Mouse (Mus musculus) adrenal gland (tissue): ENCODE results near the gene Pdik1l.

Experiments used
- intact Hi-C: fragments of 180-260 bp; cut with DNase I; formaldehyde crosslinking; loops from one replicate; pipeline ENCODE4 v1.15.1; 2025

Pdik1l gene

DNA sequence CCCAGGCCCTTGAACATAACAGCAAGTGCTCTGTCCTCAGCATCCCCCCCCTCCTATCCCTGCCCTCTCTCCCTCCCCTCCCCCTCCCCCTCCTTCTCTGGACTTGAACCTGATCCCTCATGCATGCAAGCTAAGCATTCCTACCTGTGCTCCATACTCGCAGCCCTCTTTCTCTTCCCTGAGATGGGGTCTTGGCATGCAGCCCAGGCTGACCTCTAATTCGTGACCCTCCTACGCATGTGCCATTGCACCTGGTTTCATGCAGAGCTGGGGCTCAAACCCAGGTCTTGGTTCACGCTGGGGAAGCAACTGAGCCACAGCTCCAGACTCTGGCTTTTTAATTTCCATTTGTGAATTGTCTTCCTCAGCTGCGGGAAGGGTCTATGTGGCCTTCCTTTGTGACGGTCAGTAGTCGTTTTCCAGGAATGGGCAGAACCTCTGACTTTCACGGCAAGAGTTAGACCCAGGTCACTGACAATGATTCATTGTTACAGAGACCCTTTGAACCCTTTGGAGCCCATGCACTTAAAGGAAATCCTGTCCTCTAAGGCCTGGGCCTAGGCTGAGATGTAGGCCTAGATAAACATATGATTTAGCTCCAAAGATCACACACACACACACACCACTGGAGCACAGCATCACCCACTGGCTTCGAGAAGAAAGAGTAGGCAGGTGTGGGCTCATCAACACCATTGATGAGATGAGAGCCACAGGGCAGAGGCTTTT is 21.7 kb downstream of the Pdik1l start:
- intact Hi-C loops = loop anchor here (5.0 to 10.0 kb wide), 2 partner anchors 121 to 209 kb away; no protein-coding TSS in a partner anchor

DNA sequence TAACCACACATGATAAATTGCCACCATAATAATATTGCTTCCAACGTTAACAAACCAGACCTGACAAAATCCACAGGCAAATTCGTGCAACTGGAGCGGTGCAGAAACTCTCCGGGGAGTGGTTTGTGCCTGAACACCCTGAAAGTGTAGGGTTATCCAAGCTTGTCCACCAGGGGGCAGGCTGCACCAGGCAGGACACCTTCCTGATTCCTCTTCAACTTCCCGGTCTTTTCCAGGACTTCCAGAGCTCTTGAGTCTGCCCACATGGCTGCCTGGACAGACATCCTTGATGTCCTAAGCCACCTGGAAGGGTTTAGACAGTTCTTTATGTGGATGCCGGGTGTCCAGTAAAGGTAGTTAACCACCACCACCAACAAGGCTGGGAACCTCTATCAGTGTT is 24.5 kb downstream of the Pdik1l start:
- intact Hi-C loops = loop anchor here (10.0 kb wide), 1 partner anchor 212 kb away; no protein-coding TSS in a partner anchor

DNA sequence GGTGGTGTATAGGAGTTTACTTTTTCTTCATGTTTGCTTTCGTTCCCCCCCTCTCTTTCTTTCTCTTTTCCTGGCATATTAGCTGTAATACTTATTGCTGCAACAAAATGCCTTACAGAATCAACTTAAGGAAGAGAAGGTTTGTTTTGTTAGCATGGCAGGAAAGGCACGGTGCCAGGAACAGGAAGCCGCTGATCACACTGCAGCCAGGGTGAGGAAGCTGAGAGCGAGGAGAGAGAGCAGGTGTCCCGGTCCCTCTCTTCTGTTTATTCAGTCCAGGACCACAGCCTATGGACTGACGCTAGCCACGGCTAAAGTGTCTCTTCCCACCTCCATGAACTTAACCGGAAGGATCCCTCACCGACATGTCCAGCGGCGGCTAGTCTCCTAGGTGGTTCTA is 29.3 kb downstream of the Pdik1l start:
- intact Hi-C loops = no loop called here

DNA sequence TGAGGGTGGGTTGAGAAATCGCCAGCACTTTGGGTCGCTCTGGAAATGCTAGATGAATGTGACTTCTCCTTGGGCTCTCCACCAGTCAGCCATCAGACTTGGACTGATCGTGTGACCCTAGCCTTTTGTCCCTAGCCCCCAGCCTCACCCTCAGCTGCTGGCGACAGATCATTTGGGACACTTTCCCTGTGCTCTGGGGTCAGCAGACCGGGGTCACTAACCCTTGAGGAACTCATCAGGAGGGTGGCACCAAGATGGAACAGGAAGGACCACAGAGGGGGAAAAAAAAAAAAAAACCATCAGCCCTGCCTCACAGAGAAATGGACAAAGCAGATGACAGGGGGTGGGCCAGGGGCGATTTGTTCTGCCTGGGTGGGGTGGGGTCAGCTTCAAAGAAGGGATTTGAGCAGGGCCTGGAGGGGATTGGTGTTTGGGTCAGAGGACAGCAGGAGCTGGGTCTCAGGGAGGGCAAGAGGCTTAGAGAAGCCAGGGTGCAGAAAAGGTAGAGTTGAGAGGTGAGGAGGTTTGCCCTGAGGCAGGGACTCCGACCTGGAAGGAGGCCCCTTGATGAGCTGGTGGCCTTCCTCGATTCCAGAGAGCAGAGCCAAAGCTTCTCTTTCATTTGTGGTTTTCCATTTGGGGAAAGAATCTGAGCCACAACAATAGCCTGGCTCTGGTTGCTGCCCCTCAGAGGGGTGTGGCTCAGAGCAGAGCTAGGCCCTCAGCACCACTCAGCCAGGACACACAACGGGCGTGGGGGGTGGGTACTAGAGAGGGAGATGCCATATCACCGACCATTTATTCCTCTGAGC is 30.3 kb downstream of the Pdik1l start:
- intact Hi-C loops = no loop called here

DNA sequence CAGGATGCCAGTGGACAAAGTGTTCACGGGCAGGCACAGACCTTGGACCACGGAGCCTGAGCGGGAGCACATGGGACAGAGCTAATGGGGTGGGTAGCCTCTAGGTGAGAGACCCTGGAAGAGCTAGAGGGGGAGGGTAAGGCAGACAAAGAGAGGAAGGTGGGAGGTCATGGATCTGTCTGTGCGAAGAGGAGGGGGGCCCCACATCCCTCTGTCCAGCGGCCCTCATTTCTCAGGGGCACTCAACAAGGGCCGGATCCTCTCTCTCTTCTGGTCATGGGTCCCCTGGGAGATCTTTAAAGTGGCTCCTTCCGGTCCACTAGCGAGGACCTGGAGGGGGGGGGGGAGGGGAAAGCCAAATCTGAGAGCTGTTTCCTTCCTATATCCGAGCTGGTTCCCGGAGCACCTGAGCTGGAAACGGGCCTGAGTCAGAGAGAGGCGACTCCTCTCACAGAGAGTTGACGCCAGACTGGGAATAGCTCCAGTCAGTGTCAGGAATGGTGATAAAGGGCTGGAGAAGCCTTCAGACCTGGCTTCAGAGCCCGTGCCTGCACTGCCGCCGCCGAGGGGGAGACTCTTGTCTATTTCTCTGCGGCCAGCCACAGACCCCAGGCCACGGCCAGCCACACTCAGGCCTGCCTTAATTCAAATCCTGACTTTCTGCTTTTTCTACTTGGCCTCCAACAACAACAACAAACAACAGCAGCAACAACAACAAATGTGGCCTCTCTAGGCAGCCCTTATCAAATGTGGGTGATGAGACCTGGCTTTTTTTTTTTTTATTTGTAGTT is 31.1 kb downstream of the Pdik1l start:
- intact Hi-C loops = no loop called here

DNA sequence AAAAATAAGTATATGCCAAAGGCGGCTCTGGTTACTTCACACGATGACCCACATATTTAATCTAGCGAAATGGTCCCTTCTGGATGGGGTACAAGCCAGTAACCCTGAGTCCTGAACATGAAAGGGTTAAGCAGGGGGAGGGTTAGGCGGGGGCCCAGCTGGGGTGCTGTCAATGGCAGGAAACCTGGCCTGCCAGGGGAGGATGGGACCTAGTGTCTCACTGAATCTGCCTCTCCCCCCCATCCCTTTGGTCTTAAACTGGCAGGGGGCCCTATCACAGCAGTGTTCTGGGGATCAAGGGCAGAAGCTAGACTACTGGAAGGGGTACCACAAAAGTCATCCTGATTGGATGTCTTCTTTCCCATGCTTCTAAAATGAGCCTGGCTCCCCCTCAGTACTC is 31.8 kb downstream of the Pdik1l start:
- intact Hi-C loops = no loop called here

DNA sequence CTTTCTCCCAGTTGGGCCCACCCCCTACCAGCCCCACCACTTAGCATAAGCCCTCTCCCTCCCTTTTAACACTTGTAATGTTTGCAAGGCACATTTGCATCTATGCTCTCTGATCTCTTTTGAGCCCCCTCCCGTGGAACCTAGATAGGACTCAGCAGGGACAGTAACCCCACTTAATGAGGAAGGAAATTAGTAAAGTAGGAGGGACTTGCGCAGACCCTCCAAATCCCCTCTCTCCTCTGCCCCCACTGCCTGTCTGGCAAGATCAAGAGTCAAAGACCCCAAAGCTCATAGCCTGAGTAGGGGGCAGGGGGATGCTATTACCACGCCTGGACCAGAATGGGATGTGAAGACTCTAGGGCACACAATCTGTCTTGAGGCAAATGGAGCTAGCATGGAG is 32.9 kb downstream of the Pdik1l start:
- intact Hi-C loops = no loop called here

DNA sequence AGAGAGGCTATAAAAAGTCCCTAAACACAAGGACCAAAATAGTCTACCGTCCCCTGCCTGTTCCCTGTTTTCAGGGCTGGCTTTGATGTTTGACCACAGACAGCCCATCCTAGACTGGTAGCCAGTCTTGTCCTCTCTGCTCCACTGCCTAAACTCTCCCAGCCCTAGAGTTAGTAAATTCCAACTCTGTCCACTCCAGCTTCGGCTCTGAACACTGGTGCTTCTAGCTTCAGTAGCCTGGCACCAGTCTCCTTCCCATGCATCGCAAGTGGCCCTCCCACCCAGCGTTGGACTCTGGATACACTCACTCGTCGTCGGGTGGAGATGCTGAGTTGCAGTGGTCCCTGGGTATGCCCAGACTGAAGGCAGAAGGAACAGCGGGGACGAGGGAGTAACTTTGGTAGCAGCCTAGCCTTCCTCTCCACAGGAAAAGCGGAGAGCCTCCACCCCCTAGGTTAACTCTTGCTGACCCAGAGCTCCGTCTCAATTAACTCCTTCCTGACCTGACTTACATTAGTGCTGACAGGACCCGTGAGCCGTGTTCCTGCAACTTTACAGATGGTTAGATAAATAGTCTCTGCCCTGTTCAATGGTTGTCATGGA is 33.9 kb downstream of the Pdik1l start, which contains the start of gene Grrp1:
TSS of gene Grrp1 (minus strand) at position 385 of the 603 bp plus-strand sequence.
- intact Hi-C loops = no loop called here

DNA sequence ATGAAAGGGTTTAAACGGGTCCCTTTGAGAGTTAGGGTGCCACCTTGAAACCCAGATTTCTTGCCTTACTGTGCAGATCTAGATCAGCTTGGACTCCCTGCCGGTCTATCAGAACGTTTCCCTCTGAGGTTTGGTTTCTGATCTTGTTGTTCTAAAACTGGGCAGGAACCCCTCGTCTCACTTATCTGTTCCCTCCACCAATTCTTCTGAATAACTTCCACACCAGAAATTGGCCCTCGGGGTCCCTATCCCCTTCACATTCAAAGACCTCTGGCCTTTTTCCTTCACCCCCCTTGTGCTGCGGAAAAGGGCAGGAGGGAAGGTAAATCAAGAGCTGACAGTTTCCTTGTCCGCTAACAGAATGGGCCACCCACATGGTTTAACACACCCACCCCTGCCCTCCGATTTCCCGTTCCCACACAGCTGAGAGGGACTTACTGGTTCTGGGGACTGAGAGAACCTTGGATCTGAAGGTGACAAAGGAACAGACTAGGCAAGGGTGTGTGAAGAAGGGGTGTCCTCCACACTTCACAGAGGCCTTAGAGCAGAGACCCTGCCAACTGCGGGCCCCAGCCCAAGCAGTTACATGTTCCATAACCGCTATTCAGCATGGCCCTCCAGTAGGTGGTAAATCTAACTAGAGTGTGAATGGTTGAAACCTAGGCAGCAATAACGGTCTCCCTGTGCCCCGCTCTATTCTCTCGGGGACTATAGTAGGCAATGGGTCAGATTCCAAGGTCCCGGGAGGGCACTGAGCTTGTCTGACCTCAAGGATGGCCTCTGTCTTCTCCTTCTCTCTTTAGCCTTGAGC is 34.6 kb downstream of the Pdik1l start:
- intact Hi-C loops = no loop called here

DNA sequence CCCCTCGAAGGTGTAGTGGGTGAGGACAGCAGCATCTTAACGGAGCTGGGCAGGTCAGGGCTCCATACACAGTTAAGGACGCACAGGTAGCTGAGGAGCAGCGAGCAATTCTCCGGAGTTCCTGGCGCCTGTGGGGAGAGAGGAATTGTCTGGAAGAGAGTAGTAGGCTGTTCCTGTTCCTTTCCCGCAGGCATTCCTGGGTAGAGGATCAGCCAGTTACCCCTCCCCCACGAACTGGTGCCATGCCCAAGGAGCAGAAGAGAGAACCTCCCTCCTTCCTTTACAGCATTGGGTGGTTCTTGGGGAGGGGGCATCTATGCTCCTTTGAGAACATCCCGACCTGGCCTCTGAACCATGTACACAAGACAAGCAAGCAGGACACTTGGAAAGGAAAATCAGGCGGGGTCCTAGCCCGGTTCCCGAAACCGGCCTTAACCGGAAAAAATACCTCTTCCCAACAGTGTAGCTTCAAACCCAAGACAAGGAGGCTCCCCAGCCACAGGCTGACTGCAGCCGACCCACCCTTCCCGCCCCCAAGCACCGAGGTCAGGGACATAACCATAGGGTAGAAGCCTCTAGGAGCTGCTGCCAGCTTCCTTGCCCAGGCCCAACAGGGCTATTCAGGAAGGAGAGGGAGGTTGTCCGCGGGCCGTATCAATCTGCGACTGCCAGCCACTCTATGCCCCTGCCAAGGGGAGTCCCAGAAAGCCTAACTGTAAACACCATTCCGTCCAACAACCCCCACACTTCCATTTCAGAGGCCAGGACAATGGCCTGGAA is 35.4 kb downstream of the Pdik1l start:
- intact Hi-C loops = no loop called here

DNA sequence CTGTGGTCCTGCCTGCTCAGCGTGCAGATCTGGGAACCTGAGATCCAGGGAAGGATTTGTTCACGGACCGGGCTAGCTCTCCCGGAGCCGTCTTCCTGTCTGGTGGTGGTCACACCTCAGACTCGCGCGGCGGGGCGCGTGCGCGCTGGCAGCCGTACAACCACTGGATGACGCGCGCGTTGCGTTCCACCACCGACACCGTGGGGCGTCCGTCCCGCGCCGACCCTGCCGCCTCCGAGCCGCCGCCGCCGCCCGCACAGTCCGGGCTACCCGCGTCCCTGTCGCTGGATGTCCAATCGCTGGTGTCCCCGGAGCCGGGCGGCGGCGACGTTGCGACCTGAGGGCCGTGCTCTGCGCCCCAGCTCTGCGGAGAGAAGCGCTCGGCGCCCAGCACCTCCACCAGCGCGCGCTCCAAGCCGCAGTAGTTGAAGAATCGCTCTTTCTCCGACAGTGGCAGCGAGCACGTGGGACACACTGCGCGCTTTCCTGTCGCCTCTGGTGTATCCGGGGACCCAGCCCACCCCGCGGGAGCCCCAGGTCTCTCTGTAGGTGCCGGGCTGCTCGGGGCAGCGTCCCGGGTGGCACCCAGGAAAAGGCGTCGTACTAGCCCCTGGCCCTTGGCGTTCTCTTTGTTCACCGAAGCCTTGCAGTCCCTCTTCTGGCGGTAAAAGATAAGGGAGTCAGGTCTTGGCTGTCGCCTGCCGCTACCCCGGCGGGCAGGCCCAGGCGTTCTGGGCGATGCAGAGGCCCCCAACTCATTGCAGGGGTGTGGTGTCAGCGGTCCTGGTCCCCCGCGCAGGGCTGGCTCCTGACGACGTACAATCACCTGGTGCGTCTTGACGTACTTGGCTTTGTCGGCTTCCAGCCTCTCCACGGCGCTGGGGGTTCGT is 36.2 kb downstream of the Pdik1l start:
- intact Hi-C loops = no loop called here

DNA sequence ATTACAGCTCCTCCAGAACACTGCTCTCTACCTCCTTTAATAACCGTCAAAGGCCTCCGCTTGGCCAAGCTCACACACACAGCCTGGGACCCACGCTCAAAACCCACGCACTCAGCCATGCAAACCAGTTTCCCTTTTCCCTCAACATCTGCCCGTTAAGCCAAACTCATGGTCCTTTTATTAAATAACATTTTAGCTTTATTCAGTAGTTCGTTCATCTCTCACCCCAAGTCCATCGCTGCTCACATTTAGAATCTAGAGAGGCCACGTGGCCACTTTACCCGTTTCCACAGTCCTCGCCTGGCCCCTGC is 36.8 kb downstream of the Pdik1l start:
- intact Hi-C loops = no loop called here

DNA sequence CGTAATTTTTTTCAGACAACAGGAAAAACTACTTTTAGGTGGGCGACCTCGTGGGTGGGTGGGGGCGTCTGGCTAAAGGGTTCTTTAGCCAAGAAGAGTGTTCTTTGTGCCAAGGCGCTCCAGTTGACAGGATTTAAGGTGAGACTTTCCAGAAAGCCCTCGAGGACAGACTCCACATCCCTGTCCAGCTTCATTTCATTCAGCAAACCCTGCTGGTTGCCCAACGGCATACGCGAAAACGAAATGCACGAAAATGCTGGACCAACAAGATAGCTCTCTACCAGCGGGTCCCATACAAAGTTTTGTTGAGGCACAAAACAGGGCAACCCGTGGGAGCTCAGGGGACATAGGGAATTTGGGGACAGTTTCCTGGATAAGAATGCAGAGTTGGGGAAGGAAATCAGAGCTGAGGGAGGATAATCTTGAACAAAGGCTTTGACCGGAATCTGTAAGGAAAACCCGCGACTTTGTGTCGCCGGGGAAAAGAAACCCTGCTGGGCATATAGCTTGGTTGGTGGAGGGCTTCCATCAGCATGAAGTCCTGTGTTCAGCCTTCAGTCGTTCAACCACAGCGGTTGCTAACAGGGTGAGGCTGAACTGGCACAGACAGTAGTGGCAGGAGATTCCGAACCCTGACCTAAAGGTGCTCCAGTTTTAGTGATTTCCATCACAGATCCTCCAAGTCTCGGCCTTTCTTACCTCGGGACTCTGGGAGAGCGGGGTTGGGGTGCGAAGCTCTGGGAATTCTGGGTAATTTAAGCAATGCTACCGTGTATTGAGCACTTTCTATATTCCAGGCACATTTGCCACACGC is 37.4 kb downstream of the Pdik1l start:
- intact Hi-C loops = no loop called here

DNA sequence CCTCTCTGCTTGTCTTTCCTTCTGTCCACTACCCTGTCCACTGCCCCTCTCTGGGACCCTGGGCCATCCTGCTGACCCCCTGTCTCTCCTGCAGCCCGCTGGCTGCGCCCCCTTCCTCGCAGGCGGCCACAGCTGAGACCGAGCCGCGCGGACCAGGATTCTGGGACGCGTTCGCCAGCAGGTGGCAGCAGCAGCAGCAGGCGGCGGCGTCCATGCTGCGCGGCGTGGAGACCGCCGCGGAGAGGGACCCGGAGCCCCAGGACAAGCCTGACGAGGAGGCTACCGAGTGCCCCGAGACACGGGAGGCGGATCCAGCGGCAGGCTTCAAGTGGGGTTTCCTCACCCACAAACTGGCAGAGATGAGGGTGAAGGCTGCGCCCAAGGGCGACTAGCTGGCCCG is 38.0 kb downstream of the Pdik1l start:
- intact Hi-C loops = loop anchor here (5.0 kb wide), 2 partner anchors 38 to 143 kb away; partner anchors contain the start of gene Pdik1l

DNA sequence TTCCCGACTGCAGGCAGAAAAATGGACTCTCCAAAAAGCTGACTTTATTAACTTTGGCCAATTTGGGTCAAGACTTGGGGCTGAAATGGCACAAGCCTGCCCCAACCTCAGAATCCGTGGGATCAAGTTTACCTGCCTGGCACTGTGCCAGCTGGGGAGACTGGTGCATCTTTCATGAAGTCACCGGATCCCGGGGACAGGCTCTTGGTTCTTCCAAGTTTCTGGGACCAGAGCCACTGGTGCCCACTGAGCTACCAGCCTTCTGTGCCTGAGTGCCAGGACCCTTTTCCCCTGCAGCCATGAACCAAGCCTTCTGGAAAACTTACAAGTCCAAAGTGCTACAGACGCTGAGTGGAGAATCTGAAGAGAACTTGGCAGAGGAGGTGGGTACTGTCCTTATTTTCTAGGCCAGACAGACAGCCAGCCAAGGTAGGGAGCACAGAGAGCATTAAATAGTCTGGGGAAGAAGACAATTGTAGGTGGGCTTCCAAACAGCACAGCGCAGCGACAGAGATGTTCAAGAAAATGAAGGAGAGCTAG is 40.9 kb downstream of the Pdik1l start, which contains the start of gene Gm30191:
TSS of gene Gm30191 (plus strand) at position 217 of the 540 bp plus-strand sequence.
- intact Hi-C loops = loop anchor here (5.0 kb wide), 2 partner anchors 41 to 146 kb away; partner anchors contain the start of gene Pdik1l

DNA sequence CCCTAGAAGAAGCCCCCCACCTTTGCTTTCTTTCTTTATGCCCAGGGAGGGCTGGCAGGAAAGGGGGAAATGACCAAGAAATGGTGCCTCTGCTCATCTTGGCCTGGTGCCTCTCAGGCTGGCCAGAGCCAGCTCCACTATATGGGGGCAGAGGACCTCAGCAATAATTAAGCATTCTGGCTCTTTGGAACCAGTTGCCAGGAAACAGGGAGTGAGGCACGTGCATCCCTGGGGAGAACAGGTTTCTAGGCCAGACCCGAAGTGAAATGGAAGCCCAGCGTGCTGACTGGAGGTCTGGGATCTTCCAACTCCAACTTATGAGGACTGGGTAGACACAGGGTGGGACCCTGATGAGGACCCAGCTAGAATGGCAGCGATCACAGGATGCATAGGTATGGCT is 41.4 kb downstream of the Pdik1l start:
- intact Hi-C loops = loop anchor here (5.0 kb wide), 2 partner anchors 41 to 146 kb away; partner anchors contain the start of gene Pdik1l
